Mouse (Mus musculus) myocyte (in vitro differentiated cells): ENCODE data around the gene Ccdc87.

Experiments used
- CEBPB ChIP-seq: IDR thresholded peaks from 2 replicates; pipeline ENCODE4 v1.6.1; 2011; ENCODE audit warnings: mild to moderate bottlenecking, moderate library complexity; ENCODE audit not compliant: poor library complexity, insufficient read depth, severe bottlenecking
- E2F4 ChIP-seq: IDR thresholded peaks from one replicate; pipeline ENCODE4 v1.6.1; 2011; ENCODE audit warnings: mild to moderate bottlenecking, control low read depth, moderate library complexity; ENCODE audit not compliant: insufficient read depth
- POLR2A ChIP-seq: IDR thresholded peaks from one replicate; pipeline ENCODE4 v1.6.1; 2011; ENCODE audit warnings: low read depth, mild to moderate bottlenecking, control low read depth, moderate library complexity; ENCODE audit not compliant: insufficient read length
- POLR2AphosphoS2 ChIP-seq: IDR thresholded peaks from one replicate; pipeline ENCODE4 v1.6.1; 2011; ENCODE audit warnings: low read depth, control low read depth; ENCODE audit not compliant: insufficient read length
- REST ChIP-seq: IDR thresholded peaks from one replicate; pipeline ENCODE4 v1.6.1; 2011; ENCODE audit warnings: mild to moderate bottlenecking, control low read depth, moderate library complexity; ENCODE audit not compliant: insufficient read depth, insufficient read length
- TCF12 ChIP-seq: IDR thresholded peaks from one replicate; pipeline ENCODE4 v1.6.1; 2011; ENCODE audit warnings: mild to moderate bottlenecking, control low read depth; ENCODE audit not compliant: poor library complexity, insufficient read depth, severe bottlenecking
- USF1 ChIP-seq: IDR thresholded peaks from one replicate; pipeline ENCODE4 v1.6.1; 2011; ENCODE audit warnings: low read depth, mild to moderate bottlenecking, control low read depth, moderate library complexity

GRCm38 (mm10) chr19:4793831-4794422, 45.2 kb upstream of the Ccdc87 start, which contains the start of gene Rbm4:
- TF ChIP-seq POLR2A (peak; percentile 75), REST (no peak), POLR2AphosphoS2 (peak; percentile 84), E2F4 (peak; percentile 57), TCF12 (no peak), USF1 (no peak), CEBPB (peak; percentile 65)
